Mouse (Mus musculus) cerebellum, adult 2 months (tissue): ENCODE results near the gene Gna12. TPM values are rescaled to one million over a fixed set of nuclear protein-coding genes. Genes with fewer than 3 reads are reported as not detected.

Source experiments
- DNase-seq, 2 experiments: peaks; one replicate each; pipeline ENCODE4 v3.0.0; 2021
- H3K27ac ChIP-seq: fragments of 200-500 bp; 2 replicates; pipeline ENCODE4 v1.5.1; 2012; ENCODE audit warnings: low read length, control low read depth, inconsistent platforms; ENCODE audit not compliant: insufficient read depth
- H3K27me3 ChIP-seq: fragments of 200-500 bp; 2 replicates; pipeline ENCODE4 v1.6.1; 2012; ENCODE audit warnings: inconsistent platforms, mild to moderate bottlenecking, low read length, moderate library complexity; ENCODE audit not compliant: control insufficient read depth, insufficient read depth
- H3K4me1 ChIP-seq: fragments of 200-500 bp; 2 replicates; pipeline ENCODE4 v1.6.1; 2011; ENCODE audit warnings: low read length; ENCODE audit not compliant: control insufficient read depth, insufficient read depth
- H3K4me3 ChIP-seq: fragments of 200-500 bp; replicated peaks from 2 replicates; pipeline ENCODE3; 2011; ENCODE audit warnings: mild to moderate bottlenecking, low read depth, low read length, control low read depth; ENCODE audit not compliant: insufficient read depth
- CTCF ChIP-seq: fragments of 200-500 bp; IDR thresholded peaks from 2 replicates; pipeline ENCODE4 v1.5.1; 2011; ENCODE audit warnings: low read depth, mild to moderate bottlenecking, control low read depth, low read length, moderate library complexity, borderline replicate concordance; ENCODE audit not compliant: insufficient read depth
- POLR2A ChIP-seq: fragments of 200-500 bp; IDR thresholded peaks from 2 replicates; pipeline ENCODE4 v1.6.1; 2011; ENCODE audit warnings: low read length, control low read depth, borderline replicate concordance; ENCODE audit not compliant: insufficient read depth
- WGBS: fragments of 180-500 bp; shearing (Covaris S2); methylation state at CpG from one replicate; pipeline ENCODE4 v1.1.7; 2018; 5-methylcytosine and 5-hydroxymethylcytosine counted together
- polyA plus RNA-seq: library from polyadenylated mRNA; depleted of rRNA; stranded (reverse); fragments of >200 nt; gene quantifications from 2 replicates; pipeline ENCODE4 v1.2.3, GENCODE M21; 2012

Gene Gna12
- polyA plus RNA-seq, 1 experiment: 123 TPM

DNA sequence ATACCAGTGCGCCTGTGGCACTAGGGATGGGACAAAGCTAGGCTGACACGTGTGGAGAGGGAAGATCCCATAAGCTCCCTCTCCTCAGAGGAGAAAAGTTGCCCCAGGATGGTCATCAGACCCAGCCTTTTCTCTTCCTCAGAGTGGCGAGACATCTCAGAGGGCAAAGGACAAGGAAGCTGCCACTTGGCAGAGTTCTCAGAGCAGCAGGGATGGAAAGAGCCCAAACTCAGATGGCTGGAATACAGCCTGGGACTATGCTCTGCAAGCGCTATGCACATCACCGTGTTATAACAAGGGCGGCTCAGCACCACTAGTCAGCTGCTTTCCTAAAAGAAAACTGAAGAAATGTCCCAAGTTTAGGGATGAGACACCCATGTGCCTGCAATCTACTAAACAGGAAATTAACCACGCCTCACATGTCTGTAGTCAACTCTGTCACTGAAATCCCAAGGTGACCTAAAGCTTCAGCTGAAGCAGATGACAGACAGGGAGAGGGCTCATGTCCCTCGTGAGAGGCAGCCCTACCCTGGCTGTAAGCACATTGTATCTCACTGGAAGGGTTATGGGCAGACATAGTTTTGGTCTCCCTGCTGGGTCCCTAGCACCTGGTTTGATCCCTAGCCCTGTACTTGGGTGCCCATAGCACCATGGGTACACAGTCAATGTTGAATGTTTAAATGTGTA, 48.2 kb downstream of the Gna12 start:
- Histone ChIP-seq H3K4me1 (no peaks in the 10 kb centered on the region; the same call in 1 of the 2 replicates), H3K4me3 (no peak overlapping the region), H3K27ac (no peak overlapping the region), H3K27me3 (no peaks in the 10 kb centered on the region)
- no peak for TF ChIP-seq CTCF
- TF ChIP-seq POLR2A: no peak
- 66% methylated on average over 8 of the region's 8 CpGs for WGBS
- DNase-seq: no peak

DNA sequence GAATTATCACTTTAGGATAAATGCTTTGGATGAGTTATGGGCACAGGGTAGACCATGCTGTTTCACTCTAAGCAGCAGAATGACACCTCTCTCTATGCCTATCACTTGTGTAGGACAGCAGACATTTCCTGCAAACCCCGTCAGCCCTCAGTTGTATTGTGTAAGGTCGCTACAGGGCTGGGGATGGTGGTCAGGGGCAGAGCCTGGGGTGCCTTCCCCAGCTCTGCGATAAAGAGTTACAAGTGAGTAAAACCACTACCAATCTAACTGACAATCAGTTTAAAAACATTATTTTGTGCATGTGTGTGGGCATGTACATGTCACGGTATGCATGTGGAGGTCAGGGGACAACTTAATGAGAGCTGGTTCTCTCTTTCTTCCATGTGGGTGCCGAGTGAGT, 49.1 kb downstream of the Gna12 start:
- Histone ChIP-seq H3K4me3 (no peak overlapping the region), H3K27ac (no peak overlapping the region), H3K4me1 (no peaks in the 10 kb centered on the region; the same call in 1 of the 2 replicates), H3K27me3 (no peaks in the 10 kb centered on the region)
- 94% methylated on average over 5 of the region's 5 CpGs for WGBS
- TF ChIP-seq POLR2A (no peak), CTCF (no peak)
- DNase-seq: no peak

DNA sequence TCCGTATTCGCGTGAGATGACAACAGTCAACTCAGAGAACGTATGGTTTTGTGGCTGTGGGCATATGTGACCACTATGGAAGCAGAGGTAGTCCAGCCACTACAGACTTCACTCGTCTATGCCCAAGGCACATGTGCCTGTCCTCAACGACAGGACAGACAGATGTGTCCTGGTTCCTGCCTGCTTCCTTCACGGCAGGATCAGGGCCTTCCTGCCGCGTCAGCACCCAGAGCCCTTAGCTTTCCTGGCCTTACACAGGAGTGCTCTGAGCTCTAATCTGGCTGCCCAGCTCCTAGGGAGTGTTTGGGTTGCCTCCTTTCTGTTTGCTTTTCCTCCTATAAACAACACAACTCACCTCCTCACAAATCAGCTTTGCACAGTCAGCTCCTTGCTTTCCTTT, 53.3 kb downstream of the Gna12 start:
- H3K27me3 ChIP-seq: no peaks in the 10 kb centered on the region
- peaks cover 3% of the 10 kb centered on the region for H3K4me1 ChIP-seq
- 78% methylated on average over 9 of the region's 9 CpGs for WGBS
- H3K27ac ChIP-seq: no peak overlapping the region
- DNase-seq: no peak
- no peak overlapping the region for H3K4me3 ChIP-seq
- no peak for TF ChIP-seq POLR2A
- no peak for TF ChIP-seq CTCF

DNA sequence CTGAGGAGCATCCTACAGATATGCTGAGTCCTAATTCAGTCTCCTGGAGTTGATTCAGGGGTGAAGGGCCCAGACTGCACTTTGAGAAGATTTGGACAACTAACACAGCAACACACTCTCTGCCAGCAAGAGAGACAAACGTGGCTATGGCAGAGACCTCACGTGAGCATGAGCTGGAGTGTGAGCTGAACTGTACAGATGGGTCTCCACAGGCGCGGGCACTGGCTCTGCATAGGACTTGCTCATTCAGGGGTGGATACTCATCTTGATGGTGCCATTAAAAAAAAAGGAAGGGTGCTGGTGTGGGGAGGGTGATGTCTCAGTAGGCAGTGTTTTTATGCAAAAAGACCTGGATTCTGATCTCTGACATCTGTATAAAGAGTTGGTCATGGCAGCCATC, 55.1 kb downstream of the Gna12 start:
- H3K4me1 ChIP-seq: peaks cover 3% of the 10 kb centered on the region
- no peak overlapping the region for H3K27ac ChIP-seq
- H3K27me3 ChIP-seq: no peaks in the 10 kb centered on the region
- TF ChIP-seq POLR2A (no peak), CTCF (no peak)
- H3K4me3 ChIP-seq: no peak overlapping the region
- WGBS: 42% methylated on average over 4 of the region's 4 CpGs
- DNase-seq: no peak

DNA sequence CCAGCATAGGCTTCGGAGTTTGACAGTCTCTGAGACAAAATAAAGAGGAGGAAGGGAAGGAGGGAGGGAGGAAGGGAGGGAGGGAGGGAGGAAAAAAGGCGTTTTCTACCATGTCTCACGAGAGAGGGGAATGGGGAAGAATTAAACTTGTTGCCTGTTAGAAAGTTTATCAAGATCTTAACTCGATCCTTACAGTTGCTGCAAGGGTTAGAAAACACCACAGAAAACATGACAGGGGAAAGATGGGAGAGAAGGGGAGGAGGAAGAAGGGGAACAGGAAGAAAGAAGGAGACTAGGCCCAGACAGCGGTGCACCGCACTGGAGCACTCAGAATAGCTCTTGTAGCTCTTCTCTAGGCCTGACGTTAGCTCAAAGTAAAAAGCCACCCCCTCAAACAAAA, 58.1 kb downstream of the Gna12 start:
- no peak overlapping the region for H3K4me3 ChIP-seq
- peaks cover 21% of the 10 kb centered on the region for H3K4me1 ChIP-seq
- DNase-seq: no peak
- no peak overlapping the region for H3K27ac ChIP-seq
- TF ChIP-seq CTCF (no peak), POLR2A (no peak)
- no peaks in the 10 kb centered on the region for H3K27me3 ChIP-seq
- 86% methylated on average over 7 of the region's 7 CpGs for WGBS

DNA sequence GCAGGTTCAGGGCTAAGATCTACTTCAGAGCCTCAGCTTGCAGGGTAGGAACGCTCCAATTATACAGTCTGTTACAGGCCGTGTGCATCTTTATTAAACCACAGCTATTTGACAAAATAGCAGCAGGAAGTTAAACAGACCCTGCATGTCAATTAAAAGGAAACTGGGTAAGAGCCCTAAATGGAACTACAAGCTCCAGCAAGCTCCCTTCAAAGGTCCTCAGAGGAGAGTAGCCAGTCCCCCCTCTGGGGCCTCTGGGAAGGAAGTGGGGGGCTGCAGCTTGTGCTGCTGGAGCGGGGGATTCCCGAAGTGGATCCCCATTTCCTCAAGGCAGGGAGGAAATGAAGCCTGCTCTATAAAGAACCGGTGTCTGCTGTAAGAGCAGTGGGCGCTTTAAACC, 58.6 kb downstream of the Gna12 start:
- Histone ChIP-seq H3K4me3 (no peak overlapping the region), H3K4me1 (peaks cover 21% of the 10 kb centered on the region), H3K27me3 (no peaks in the 10 kb centered on the region), H3K27ac (no peak overlapping the region)
- TF ChIP-seq POLR2A (no peak), CTCF (no peak)
- no peak for DNase-seq
- WGBS: 69% methylated on average over 6 of the region's 6 CpGs

DNA sequence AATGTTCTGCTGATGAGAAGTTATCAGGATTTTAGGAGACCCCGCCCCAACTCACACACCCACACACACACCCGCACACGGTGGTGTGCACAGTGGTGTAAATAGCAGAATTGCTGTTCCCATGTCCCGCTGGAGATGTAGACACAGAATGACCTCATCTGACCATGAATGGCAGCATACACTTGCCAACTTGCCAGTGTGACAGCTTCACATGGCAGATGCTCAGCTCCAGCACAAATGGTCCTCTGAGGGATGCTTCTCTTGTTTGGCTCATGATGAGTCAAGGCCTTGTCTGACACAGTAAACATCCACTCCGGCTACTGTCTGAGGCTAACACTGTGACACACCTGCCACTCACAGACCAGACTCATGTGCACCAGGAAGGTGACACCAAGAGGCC, 61.9 kb downstream of the Gna12 start:
- H3K27ac ChIP-seq: peak overlapping the region; percentile 26; the same call in 1 of the 2 replicates
- 21% methylated on average over 5 of the region's 5 CpGs for WGBS
- TF ChIP-seq CTCF (no peak), POLR2A (no peak)
- H3K27me3 ChIP-seq: no peaks in the 10 kb centered on the region
- H3K4me3 ChIP-seq: no peak overlapping the region
- DNase-seq: peak; percentile 69 to 83
- peaks cover 20% of the 10 kb centered on the region for H3K4me1 ChIP-seq

DNA sequence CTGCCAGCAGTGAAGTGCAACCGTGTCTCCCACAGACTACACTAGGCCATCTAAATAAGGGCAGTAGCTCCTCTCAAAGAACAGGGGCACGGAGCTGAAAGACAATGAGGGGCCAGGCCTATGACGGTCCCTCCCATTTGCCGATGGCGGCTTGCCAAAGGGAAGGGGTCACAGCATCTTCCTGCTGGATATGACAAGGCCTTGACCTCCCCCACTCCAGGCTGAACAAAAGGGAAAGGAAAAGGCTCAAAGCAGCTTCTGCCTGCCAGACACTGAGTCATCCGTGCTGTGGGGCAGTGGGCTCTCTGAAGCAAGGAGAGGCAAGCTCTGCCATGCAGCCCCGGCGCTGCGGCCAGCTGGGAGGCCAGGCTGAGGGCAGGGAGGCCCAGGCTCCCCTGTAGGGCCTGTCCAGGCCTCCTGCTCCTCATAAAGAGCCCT, 62.5 kb downstream of the Gna12 start:
- DNase-seq: peak; percentile 50 to 64
- TF ChIP-seq POLR2A (no peak), CTCF (no peak)
- H3K27ac ChIP-seq: peak overlapping the region; percentile 30; the same call in 1 of the 2 replicates
- H3K4me1 ChIP-seq: peaks cover 20% of the 10 kb centered on the region
- H3K4me3 ChIP-seq: no peak overlapping the region
- 41% methylated on average over 9 of the region's 9 CpGs for WGBS
- H3K27me3 ChIP-seq: no peaks in the 10 kb centered on the region
